Mouse (Mus musculus): ENCODE measurements around the gene Leap2. TPM values are rescaled to one million over a fixed set of nuclear protein-coding genes. Genes with fewer than 3 reads are reported as not detected.

Leap2 gene
- not detected in 2 replicates for total RNA-seq (2014; rRNA removed; ENCODE audit: low replicate concordance)
- polyA plus RNA-seq (2015; fragmentation: Nextera tagmentation; extraction: Ambion mirVana) = not detected in 2 replicates

- Histone ChIP-seq H3K36me3 (replicated peaks; ENCODE audit: control insufficient read depth, insufficient read depth, low read length) (peaks cover 29% of the 10 kb centered on the region), H3K4me3 (ENCODE audit: low read depth, low read length) (no peak within 1 kb of the TSS), H3K27ac (ENCODE audit: low read depth) (no peak within 1 kb of the TSS), H3K9ac (replicated peaks; ENCODE audit: low read depth, low read length) (no peak within 1 kb of the TSS), H3K9me3 (replicated peaks; ENCODE audit: control insufficient read depth, low read length) (no peaks in the 10 kb centered on the region), H3K27me3 (ENCODE audit: control insufficient read depth, insufficient read depth, low read length) (no peaks in the 10 kb centered on the region), H3K4me2 (ENCODE audit: low read depth, low read length) (no peak within 1 kb of the TSS), H3K4me1 (ENCODE audit: control insufficient read depth, insufficient read depth) (no peaks in the 10 kb centered on the region)
- DNase-seq (ENCODE audit: low spot score) = no peak
- ATAC-seq (ENCODE audit: insufficient read depth, low read depth) = no peak
- TF ChIP-seq CTCF (IDR thresholded peaks at IDR 0.05; ENCODE audit: low read depth) = no peak
- no peak for TF ChIP-seq EP300 (IDR thresholded peaks at IDR 0.05; ENCODE audit: low read depth)
- WGBS = 48% methylated on average over 4 of the region's 4 CpGs
Observed at GRCm38 (mm10) chr11:53423036-53423435, at the start of gene Leap2. Leap2 (minus strand) TSS chr11:53423170.

GRCm38 (mm10) chr11:53472709-53473108, 49.7 kb upstream of the Leap2 start:
- Histone ChIP-seq H3K27me3 (ENCODE audit: control insufficient read depth, insufficient read depth, low read length) (peaks cover 47% of the 10 kb centered on the region), H3K9me3 (replicated peaks; ENCODE audit: control insufficient read depth, low read length) (no peaks in the 10 kb centered on the region), H3K9ac (replicated peaks; ENCODE audit: low read depth, low read length) (no peak overlapping the region), H3K4me3 (ENCODE audit: low read depth, low read length) (no peak overlapping the region), H3K27ac (ENCODE audit: low read depth) (no peak overlapping the region), H3K4me2 (ENCODE audit: low read depth, low read length) (no peak overlapping the region), H3K4me1 (ENCODE audit: control insufficient read depth, insufficient read depth) (no peaks in the 10 kb centered on the region), H3K36me3 (replicated peaks; ENCODE audit: control insufficient read depth, insufficient read depth, low read length) (no peaks in the 10 kb centered on the region)
- DNase-seq (ENCODE audit: low spot score) (no peak), ATAC-seq (ENCODE audit: insufficient read depth, low read depth) (no peak)
- TF ChIP-seq EP300 (IDR thresholded peaks at IDR 0.05; ENCODE audit: low read depth) = no peak
- no peak for TF ChIP-seq CTCF (IDR thresholded peaks at IDR 0.05; ENCODE audit: low read depth)
- 78% methylated on average over 3 of the region's 3 CpGs for WGBS

GRCm38 (mm10) chr11:53469968-53470695, 47.2 kb upstream of the Leap2 start, which contains the start of gene Gm9837:
Gm9837 (minus strand) TSS chr11:53470479.
- no peak within 1 kb of the TSS; the same call in 1 of the 2 replicates for H3K9ac ChIP-seq (replicated peaks; ENCODE audit: low read depth, low read length)

GRCm38 (mm10) chr11:53469294-53469967, 46.5 kb upstream of the Leap2 start:
- TF ChIP-seq EP300 (IDR thresholded peaks at IDR 0.05; ENCODE audit: low read depth) (no peak), CTCF (IDR thresholded peaks at IDR 0.05; ENCODE audit: low read depth) (no peak)
- Histone ChIP-seq H3K36me3 (replicated peaks; ENCODE audit: control insufficient read depth, insufficient read depth, low read length) (no peaks in the 10 kb centered on the region), H3K9ac (replicated peaks; ENCODE audit: low read depth, low read length) (no peak overlapping the region), H3K4me3 (ENCODE audit: low read depth, low read length) (no peak overlapping the region), H3K4me2 (ENCODE audit: low read depth, low read length) (peak overlapping the region; percentile 50), H3K27ac (ENCODE audit: low read depth) (no peak overlapping the region), H3K27me3 (ENCODE audit: control insufficient read depth, insufficient read depth, low read length) (peaks cover 51% of the 10 kb centered on the region), H3K9me3 (replicated peaks; ENCODE audit: control insufficient read depth, low read length) (no peaks in the 10 kb centered on the region), H3K4me1 (ENCODE audit: control insufficient read depth, insufficient read depth) (no peaks in the 10 kb centered on the region)
- WGBS = 38% methylated on average over 16 of the region's 16 CpGs
- DNase-seq (ENCODE audit: low spot score) (no peak), ATAC-seq (ENCODE audit: insufficient read depth, low read depth) (no peak)

More at GRCm38 (mm10) chr11:53469968-53470695, 47.2 kb upstream of the Leap2 start, which contains the start of gene Gm9837:
- Histone ChIP-seq H3K4me1 (ENCODE audit: control insufficient read depth, insufficient read depth) (no peaks in the 10 kb centered on the region), H3K9me3 (replicated peaks; ENCODE audit: control insufficient read depth, low read length) (no peaks in the 10 kb centered on the region), H3K27me3 (ENCODE audit: control insufficient read depth, insufficient read depth, low read length) (peaks cover 47% of the 10 kb centered on the region), H3K4me3 (ENCODE audit: low read depth, low read length) (peak within 1 kb of the TSS; percentile 2; the same call in 1 of the 2 replicates), H3K4me2 (ENCODE audit: low read depth, low read length) (peak within 1 kb of the TSS; percentile 50), H3K27ac (ENCODE audit: low read depth) (no peak within 1 kb of the TSS), H3K36me3 (replicated peaks; ENCODE audit: control insufficient read depth, insufficient read depth, low read length) (no peaks in the 10 kb centered on the region)
- TF ChIP-seq CTCF (IDR thresholded peaks at IDR 0.05; ENCODE audit: low read depth) (peak; percentile 90), EP300 (IDR thresholded peaks at IDR 0.05; ENCODE audit: low read depth) (no peak)
- 2% methylated on average over 29 of the region's 29 CpGs for WGBS
- ATAC-seq (ENCODE audit: insufficient read depth, low read depth) (peak; percentile 85), DNase-seq (ENCODE audit: low spot score) (peak; percentile 79)

- no peaks in the 10 kb centered on the region for H3K9me3 ChIP-seq (replicated peaks; ENCODE audit: control insufficient read depth, low read length)
- no peaks in the 10 kb centered on the region for H3K4me1 ChIP-seq (ENCODE audit: control insufficient read depth, insufficient read depth)
- H3K27ac ChIP-seq (ENCODE audit: low read depth) = no peak overlapping the region
- ATAC-seq (ENCODE audit: insufficient read depth, low read depth) (peak; percentile 45; the same call in 1 of the 2 replicates), DNase-seq (ENCODE audit: low spot score) (peak; percentile 48)
- 9% methylated on average over 40 of the region's 40 CpGs for WGBS
- H3K9ac ChIP-seq (replicated peaks; ENCODE audit: low read depth, low read length) = 0 out of 2 replicates have a peak overlapping the region, but pooled peaks have one; percentile 14
- TF ChIP-seq EP300 (IDR thresholded peaks at IDR 0.05; ENCODE audit: low read depth) (no peak), CTCF (IDR thresholded peaks at IDR 0.05; ENCODE audit: low read depth) (peak; percentile 71)
- H3K36me3 ChIP-seq (replicated peaks; ENCODE audit: control insufficient read depth, insufficient read depth, low read length) = no peaks in the 10 kb centered on the region
- peak overlapping the region; percentile 51 for H3K4me2 ChIP-seq (ENCODE audit: low read depth, low read length)
- H3K27me3 ChIP-seq (ENCODE audit: control insufficient read depth, insufficient read depth, low read length) = peaks cover 67% of the 10 kb centered on the region
- peak overlapping the region; percentile 25 for H3K4me3 ChIP-seq (ENCODE audit: low read depth, low read length)
Observed at GRCm38 (mm10) chr11:53466231-53466971, 43.4 kb upstream of the Leap2 start.
